Mouse (Mus musculus): Measurements from ENCODE around the gene Gpc6.

Gene Gpc6

GRCm38 (mm10) chr14:117905701-117906100 is 980.6 kb downstream of the Gpc6 start:
- no peak for ATAC-seq (ENCODE audit: insufficient number of reproducible peaks, low FRiP score, low TSS enrichment)

GRCm38 (mm10) chr14:117906361-117906760 is 981.2 kb downstream of the Gpc6 start:
- no peak for ATAC-seq (ENCODE audit: insufficient number of reproducible peaks, low FRiP score, low TSS enrichment)

- ATAC-seq (ENCODE audit: insufficient number of reproducible peaks, low FRiP score, low TSS enrichment): no peak
These were observed 983.3 kb downstream of the Gpc6 start for GRCm38 (mm10) chr14:117908231-117908920.

- ATAC-seq (ENCODE audit: insufficient number of reproducible peaks, low FRiP score, low TSS enrichment): no peak
These were observed 983.9 kb downstream of the Gpc6 start for GRCm38 (mm10) chr14:117909046-117909445.

GRCm38 (mm10) chr14:117910323-117910722 is 985.2 kb downstream of the Gpc6 start:
- ATAC-seq (ENCODE audit: insufficient number of reproducible peaks, low FRiP score, low TSS enrichment): no peak

GRCm38 (mm10) chr14:117912624-117913270 is 987.6 kb downstream of the Gpc6 start:
- no peak for ATAC-seq (ENCODE audit: insufficient number of reproducible peaks, low FRiP score, low TSS enrichment)

GRCm38 (mm10) chr14:117916577-117916976 is 991.5 kb downstream of the Gpc6 start:
- no peak for ATAC-seq (ENCODE audit: insufficient number of reproducible peaks, low FRiP score, low TSS enrichment)

GRCm38 (mm10) chr14:117918724-117919123 is 993.6 kb downstream of the Gpc6 start:
- no peak for ATAC-seq (ENCODE audit: insufficient number of reproducible peaks, low FRiP score, low TSS enrichment)

GRCm38 (mm10) chr14:117919612-117920011 is 994.5 kb downstream of the Gpc6 start:
- ATAC-seq (ENCODE audit: insufficient number of reproducible peaks, low FRiP score, low TSS enrichment): peak; percentile 49; the same call in 1 of the 2 replicates

- ATAC-seq (ENCODE audit: insufficient number of reproducible peaks, low FRiP score, low TSS enrichment): no peak
These were observed 996.4 kb downstream of the Gpc6 start for GRCm38 (mm10) chr14:117921393-117922014.

GRCm38 (mm10) chr14:117923667-117924066 is 998.6 kb downstream of the Gpc6 start:
- ATAC-seq (ENCODE audit: insufficient number of reproducible peaks, low FRiP score, low TSS enrichment): no peak

- no peak for ATAC-seq (ENCODE audit: insufficient number of reproducible peaks, low FRiP score, low TSS enrichment)
These were observed 1005.2 kb downstream of the Gpc6 start for GRCm38 (mm10) chr14:117930105-117930847.

GRCm38 (mm10) chr14:117930848-117931816 is 1006.0 kb downstream of the Gpc6 start:
- ATAC-seq (ENCODE audit: insufficient number of reproducible peaks, low FRiP score, low TSS enrichment): no peak

- ATAC-seq (ENCODE audit: insufficient number of reproducible peaks, low FRiP score, low TSS enrichment): no peak
These were observed 1007.2 kb downstream of the Gpc6 start for GRCm38 (mm10) chr14:117932163-117932851.

GRCm38 (mm10) chr14:117938554-117938953 is 1013.4 kb downstream of the Gpc6 start:
- no peak for ATAC-seq (ENCODE audit: insufficient number of reproducible peaks, low FRiP score, low TSS enrichment)

GRCm38 (mm10) chr14:117939471-117939870 is 1014.4 kb downstream of the Gpc6 start:
- no peak for ATAC-seq (ENCODE audit: insufficient number of reproducible peaks, low FRiP score, low TSS enrichment)

GRCm38 (mm10) chr14:117945920-117946503 is 1020.9 kb downstream of the Gpc6 start:
- no peak for ATAC-seq (ENCODE audit: insufficient number of reproducible peaks, low FRiP score, low TSS enrichment)

GRCm38 (mm10) chr14:117951265-117951664 is 1026.2 kb downstream of the Gpc6 start:
- ATAC-seq (ENCODE audit: insufficient number of reproducible peaks, low FRiP score, low TSS enrichment): no peak

GRCm38 (mm10) chr14:117951686-117952085 is 1026.6 kb downstream of the Gpc6 start:
- no peak for ATAC-seq (ENCODE audit: insufficient number of reproducible peaks, low FRiP score, low TSS enrichment)

All from cerebellum, adult (tissue).